Mouse (Mus musculus) liver, adult 2 months (tissue): Measurements from ENCODE around the gene Fen1. TPM values are rescaled to one million over a fixed set of nuclear protein-coding genes. Genes with fewer than 3 reads are reported as not detected.
"Not testable (repeated sequence)": the region's sequence is repeated elsewhere in the genome, so short reads cannot be mapped to it uniquely, and the experiment has no call there.

Experiments used
- DNase-seq: peaks from one replicate; pipeline ENCODE4 v3.0.0-alpha.2; 2011; ENCODE audit warnings: low read depth, low spot score; ENCODE audit errors: extremely low read depth
- H3K27ac ChIP-seq: fragments of 200-500 bp; replicated peaks from 2 replicates; pipeline ENCODE4 v1.5.1; 2012; ENCODE audit warnings: low read depth, mild to moderate bottlenecking, control low read depth, inconsistent platforms, low read length; ENCODE audit not compliant: insufficient read depth
- H3K27me3 ChIP-seq: fragments of 200-500 bp; 2 replicates; pipeline ENCODE4 v1.6.1; 2012; ENCODE audit warnings: mild to moderate bottlenecking, moderate library complexity, low read length, inconsistent platforms; ENCODE audit not compliant: control insufficient read depth, insufficient read depth
- H3K36me3 ChIP-seq: fragments of 200-500 bp; 2 replicates; pipeline ENCODE4 v1.6.1; 2012; ENCODE audit warnings: low read length, inconsistent platforms; ENCODE audit not compliant: control insufficient read depth, insufficient read depth
- H3K4me1 ChIP-seq: fragments of 200-500 bp; 2 replicates; pipeline ENCODE4 v1.6.1; 2011; ENCODE audit warnings: low read length; ENCODE audit not compliant: control insufficient read depth, insufficient read depth
- H3K4me3 ChIP-seq: fragments of 200-500 bp; 2 replicates; pipeline ENCODE4 v1.5.1; 2011; ENCODE audit warnings: low read depth, mild to moderate bottlenecking, control low read depth, low read length, moderate library complexity; ENCODE audit not compliant: insufficient read depth
- H3K79me2 ChIP-seq: fragments of 200-500 bp; 2 replicates; pipeline ENCODE4 v1.6.1; 2012; ENCODE audit warnings: inconsistent platforms, mild to moderate bottlenecking, low read length, moderate library complexity; ENCODE audit not compliant: control insufficient read depth, insufficient read depth
- H3K9ac ChIP-seq: fragments of 200-500 bp; 2 replicates; pipeline ENCODE4 v1.6.1; 2012; ENCODE audit warnings: low read depth, mild to moderate bottlenecking, control low read depth, inconsistent platforms, low read length
- CTCF ChIP-seq: fragments of 200-500 bp; IDR thresholded peaks from 2 replicates; pipeline ENCODE4 v1.5.1; 2011; ENCODE audit warnings: low read depth, low read length, control low read depth
- POLR2A ChIP-seq: fragments of 200-500 bp; IDR thresholded peaks from 2 replicates; pipeline ENCODE4 v1.6.1; 2011; ENCODE audit warnings: low read length, control low read depth; ENCODE audit not compliant: insufficient read depth; ENCODE audit errors: extremely low read depth
- WGBS: fragments of 180-500 bp; shearing (Covaris S2); methylation state at CpG from one replicate; pipeline ENCODE4 v1.1.7; 2018; 5-methylcytosine and 5-hydroxymethylcytosine counted together
- polyA plus RNA-seq: library from polyadenylated mRNA; depleted of rRNA; stranded (reverse); fragments of >200 nt; gene quantifications from 2 replicates; pipeline ENCODE4 v1.2.3, GENCODE M21; 2012
- total RNA-seq: library from RNA; depleted of rRNA; stranded (reverse); fragments of >200 nt; gene quantifications from 2 replicates; pipeline ENCODE4 v1.2.3, GENCODE M21; 2014

The Fen1 gene
- total and polyA plus RNA-seq, 2 experiments = 2.5 to 3.0 TPM

GRCm38 (mm10) chr19:10170466-10170865 is 33.5 kb downstream of the Fen1 start:
- 30% methylated on average over 1 of the region's 1 CpGs for WGBS
- DNase-seq = peak; percentile 84
- Histone ChIP-seq H3K79me2 (no peaks in the 10 kb centered on the region), H3K27ac (no peak overlapping the region; the same call in 1 of the 2 replicates), H3K4me3 (no peak overlapping the region), H3K9ac (no peak overlapping the region), H3K27me3 (no peaks in the 10 kb centered on the region), H3K36me3 (no peaks in the 10 kb centered on the region), H3K4me1 (peaks cover 20% of the 10 kb centered on the region)
- TF ChIP-seq CTCF (no peak), POLR2A (no peak)

- H3K4me1 ChIP-seq = peaks cover 20% of the 10 kb centered on the region
- not testable (repeated sequence) for H3K36me3 ChIP-seq, H3K4me3 ChIP-seq, DNase-seq, H3K79me2 ChIP-seq, H3K27ac ChIP-seq, H3K27me3 ChIP-seq, H3K9ac ChIP-seq
- 94% methylated on average over 3 of the region's 3 CpGs for WGBS
Observed at GRCm38 (mm10) chr19:10169692-10170330, 34.2 kb downstream of the Fen1 start.

DNA sequence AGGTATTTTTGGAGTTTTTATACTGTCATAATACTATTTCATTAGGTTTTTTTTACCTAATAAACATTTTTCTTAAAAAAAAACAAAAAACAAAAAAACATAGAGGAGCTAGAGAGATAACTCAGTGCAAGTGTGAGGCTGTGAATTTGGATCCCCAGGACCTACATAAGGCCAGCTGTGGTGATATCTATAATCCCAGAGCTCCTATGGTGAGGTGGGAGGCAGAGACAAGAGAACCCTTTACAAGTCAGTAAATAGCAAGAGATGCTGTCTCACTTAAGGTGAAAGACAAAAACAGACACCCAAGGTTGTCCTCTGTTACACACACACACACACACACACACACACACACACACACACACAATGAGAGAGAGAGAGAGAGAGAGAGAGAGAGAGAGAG is 34.8 kb downstream of the Fen1 start:
- Histone ChIP-seq H3K4me1 (peaks cover 20% of the 10 kb centered on the region), H3K79me2 (no peaks in the 10 kb centered on the region), H3K27me3 (no peaks in the 10 kb centered on the region), H3K9ac (no peak overlapping the region), H3K4me3 (no peak overlapping the region), H3K36me3 (no peaks in the 10 kb centered on the region), H3K27ac (no peak overlapping the region)
- no peak for TF ChIP-seq CTCF
- TF ChIP-seq POLR2A = no peak
- DNase-seq = no peak

DNA sequence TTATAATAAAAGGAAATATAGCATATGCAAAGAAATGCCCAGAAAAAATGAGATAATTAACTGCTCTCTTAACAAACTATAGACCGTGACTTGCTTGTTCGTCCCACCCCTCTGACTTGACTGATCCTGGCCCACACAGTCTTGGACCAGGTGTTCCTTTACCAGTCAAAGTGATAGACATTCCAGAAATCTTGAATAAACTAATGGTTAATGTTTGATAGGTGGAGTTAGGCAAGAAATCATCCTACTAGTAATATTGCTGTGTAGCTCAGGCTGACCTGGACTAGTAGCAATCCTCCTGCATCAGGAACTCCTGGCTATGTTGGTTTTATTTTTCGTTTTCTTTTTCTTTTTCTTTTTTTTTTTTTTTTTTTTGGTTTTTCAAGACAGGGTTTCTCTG is 35.5 kb downstream of the Fen1 start:
- Histone ChIP-seq H3K4me3 (no peak overlapping the region), H3K27me3 (no peaks in the 10 kb centered on the region), H3K79me2 (no peaks in the 10 kb centered on the region), H3K4me1 (peaks cover 20% of the 10 kb centered on the region), H3K36me3 (no peaks in the 10 kb centered on the region), H3K9ac (no peak overlapping the region), H3K27ac (peak overlapping the region; percentile 62)
- DNase-seq = peak; percentile 93
- WGBS = 20% methylated on average over 3 of the region's 3 CpGs
- no peak for TF ChIP-seq POLR2A

DNA sequence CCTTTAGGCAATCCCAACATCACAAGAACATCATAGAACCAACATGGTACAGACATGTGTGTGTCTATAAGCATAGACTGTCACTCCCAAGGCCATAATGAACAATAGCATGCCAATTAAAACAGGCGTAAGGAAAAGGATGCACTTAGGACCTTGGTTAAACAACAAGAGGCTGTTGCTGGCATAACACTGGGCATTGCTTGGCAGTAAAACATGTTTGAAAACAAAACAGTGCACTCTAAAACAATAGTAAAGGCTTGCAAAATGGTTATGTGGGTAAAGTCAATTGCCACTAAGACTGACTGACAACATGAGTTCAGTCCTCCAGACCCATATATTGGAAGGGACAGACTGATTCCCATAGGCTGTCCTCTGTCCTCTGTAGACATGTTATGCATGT is 36.0 kb downstream of the Fen1 start:
- H3K36me3 ChIP-seq = no peaks in the 10 kb centered on the region
- peak; percentile 91 for DNase-seq
- WGBS = 24% methylated on average over 1 of the region's 1 CpGs
- no peak overlapping the region for H3K4me3 ChIP-seq
- H3K9ac ChIP-seq = no peak overlapping the region
- H3K4me1 ChIP-seq = peaks cover 20% of the 10 kb centered on the region
- H3K27me3 ChIP-seq = no peaks in the 10 kb centered on the region
- TF ChIP-seq CTCF (no peak), POLR2A (no peak)
- peak overlapping the region; percentile 62 for H3K27ac ChIP-seq
- H3K79me2 ChIP-seq = no peaks in the 10 kb centered on the region

GRCm38 (mm10) chr19:10167112-10167511 is 36.9 kb downstream of the Fen1 start:
- H3K27ac ChIP-seq = no peak overlapping the region
- H3K4me1 ChIP-seq = peaks cover 20% of the 10 kb centered on the region
- no peaks in the 10 kb centered on the region for H3K36me3 ChIP-seq
- no peak overlapping the region for H3K9ac ChIP-seq
- H3K79me2 ChIP-seq = no peaks in the 10 kb centered on the region
- peak; percentile 59 for DNase-seq
- H3K4me3 ChIP-seq = no peak overlapping the region
- H3K27me3 ChIP-seq = no peaks in the 10 kb centered on the region
- 33% methylated on average over 4 of the region's 4 CpGs for WGBS
- TF ChIP-seq CTCF (no peak), POLR2A (no peak)

GRCm38 (mm10) chr19:10165928-10166327 is 38.0 kb downstream of the Fen1 start:
- not testable (repeated sequence) for H3K36me3 ChIP-seq, H3K9ac ChIP-seq, H3K27ac ChIP-seq, H3K4me3 ChIP-seq, H3K79me2 ChIP-seq, H3K27me3 ChIP-seq
- H3K4me1 ChIP-seq = peaks cover 20% of the 10 kb centered on the region
- DNase-seq = peak; percentile 87
- 37% methylated on average over 4 of the region's 4 CpGs for WGBS
